Mouse (Mus musculus): ENCODE data around the gene Rpl29. TPM values are rescaled to one million over a fixed set of nuclear protein-coding genes. Genes with fewer than 3 reads are reported as not detected.

The Rpl29 gene
- total and polyA plus RNA-seq, 3 experiments, result 1,058 to 1,867 (median 1,257) TPM

DNA sequence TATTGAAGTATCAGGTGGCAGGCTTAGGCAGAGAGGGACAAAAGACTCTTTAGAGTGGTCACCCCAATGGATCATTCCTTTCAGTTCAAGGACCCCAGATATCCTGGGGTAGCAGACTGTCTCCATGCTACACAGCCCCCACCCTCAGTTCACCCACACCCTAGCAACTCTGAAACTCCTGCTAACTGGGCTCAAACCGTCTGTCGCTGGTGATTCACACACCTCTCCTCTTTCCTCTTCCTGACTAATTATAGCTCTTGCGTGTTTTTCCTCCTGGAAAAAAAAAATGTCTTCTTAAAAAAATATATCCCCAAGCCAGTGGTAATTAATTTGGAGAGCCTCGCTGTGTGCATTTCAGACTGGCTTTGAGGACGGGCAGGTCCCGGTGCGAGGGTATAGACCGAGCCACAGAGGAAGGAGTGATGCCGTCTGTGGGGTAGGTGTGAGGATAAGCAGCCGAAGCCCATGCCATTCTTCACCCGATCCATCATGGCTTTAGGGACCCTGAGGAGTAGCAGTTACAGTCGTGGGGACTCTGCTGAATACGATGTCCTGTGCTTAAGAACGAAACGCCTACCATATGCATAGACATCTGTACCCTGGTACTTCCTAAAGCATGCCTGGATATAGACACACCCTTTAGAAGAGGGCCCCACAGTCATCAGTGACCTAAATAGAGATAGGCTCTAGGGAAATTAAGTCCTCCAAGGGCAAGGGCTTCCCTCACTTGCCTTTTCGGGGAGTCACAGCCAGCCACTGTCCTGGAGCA is 26.5 kb upstream of the Rpl29 start:
- Histone ChIP-seq H3K79me2 (replicated peaks; ENCODE audit: control insufficient read depth, extremely low read depth, insufficient read depth, poor library complexity, severe bottlenecking) (no peaks in the 10 kb centered on the region), H3K27me3 (replicated peaks) (peaks cover 2% of the 10 kb centered on the region), H3K4me3 (replicated peaks in 1 of 3; ENCODE audit: low read depth in 2 of 3, low read length in 2 of 3, poor library complexity in 1 of 3) (no peak overlapping the region), H3K9ac (ENCODE audit: insufficient read depth, low read depth) (no peak overlapping the region), H3K9me3 (replicated peaks; ENCODE audit: low read length) (no peaks in the 10 kb centered on the region), H3K4me2 (ENCODE audit: insufficient read depth, low read depth, poor library complexity, severe bottlenecking) (no peak overlapping the region), H3K4me1 (ENCODE audit: control insufficient read depth in 1 of 2, insufficient read depth in 2 of 2) (peaks cover 6 to 26% of the 10 kb centered on the region in 2 experiments), H3K36me3 (replicated peaks in 1 of 2; ENCODE audit: control insufficient read depth in 1 of 2, insufficient read depth in 1 of 2, low read length in 1 of 2) (no peaks in the 10 kb centered on the region), H3K27ac (ENCODE audit: insufficient read depth, low read depth) (no peak overlapping the region)
- in situ Hi-C loops (cut with MboI; ENCODE audit: low pct_ligation_motif_present, low pct_unique_long_range_greater_than_20kb, low sequenced_read_pairs) (no loop called here), dilution Hi-C loops (cut with MboI; ENCODE audit: extremely low pct_ligation_motif_present, extremely low pct_unique_long_range_greater_than_20kb, low sequenced_read_pairs) (no loop called here)
- no peak for DNase-seq (ENCODE audit: extremely low read depth)
- TF ChIP-seq MAX (IDR thresholded peaks at IDR 0.05; ENCODE audit: low read length) (no peak), USF2 (conservative IDR thresholded peaks at IDR 0.05; ENCODE audit: low read depth, low read length) (no peak), GABPA (IDR thresholded peaks at IDR 0.05; ENCODE audit: insufficient replicate concordance, low read depth, low read length) (no peak), CHD2 (IDR thresholded peaks at IDR 0.05; ENCODE audit: low read length) (no peak), HCFC1 (IDR thresholded peaks at IDR 0.05; ENCODE audit: low read depth, low read length) (no peak), MXI1 (IDR thresholded peaks at IDR 0.05; ENCODE audit: low read depth, low read length) (no peak), TCF12 (IDR thresholded peaks at IDR 0.05; ENCODE audit: low read depth, low read length) (no peak)

DNA sequence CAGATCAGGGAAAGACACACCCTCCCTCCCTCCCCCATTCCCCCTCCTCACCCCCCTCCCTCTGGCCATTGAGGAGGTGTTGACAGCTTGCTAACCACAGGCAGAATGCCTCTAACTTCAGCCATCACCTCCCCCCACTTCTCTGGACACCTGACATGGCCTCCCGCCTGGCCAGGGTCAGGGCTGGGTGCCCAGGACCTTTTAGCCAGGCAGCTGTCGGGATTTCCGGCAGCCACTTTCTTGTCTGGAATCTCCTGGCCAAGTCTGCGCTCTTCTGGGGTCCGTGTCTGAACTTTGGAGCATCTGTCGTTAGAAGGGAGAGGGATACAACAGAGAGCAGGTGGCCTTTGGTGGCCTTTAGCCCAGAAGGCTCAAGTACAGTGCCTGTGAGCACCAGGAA is 24.0 kb upstream of the Rpl29 start:
- Histone ChIP-seq H3K4me2 (ENCODE audit: insufficient read depth, low read depth, poor library complexity, severe bottlenecking) (no peak overlapping the region), H3K27ac (ENCODE audit: insufficient read depth, low read depth) (no peak overlapping the region), H3K36me3 (replicated peaks in 1 of 2; ENCODE audit: control insufficient read depth in 1 of 2, insufficient read depth in 1 of 2, low read length in 1 of 2) (no peaks in the 10 kb centered on the region), H3K79me2 (replicated peaks; ENCODE audit: control insufficient read depth, extremely low read depth, insufficient read depth, poor library complexity, severe bottlenecking) (no peaks in the 10 kb centered on the region), H3K4me1 (ENCODE audit: control insufficient read depth in 1 of 2, insufficient read depth in 2 of 2) (peaks cover 11 to 37% of the 10 kb centered on the region in 2 experiments), H3K4me3 (replicated peaks in 1 of 3; ENCODE audit: low read depth in 2 of 3, low read length in 2 of 3, poor library complexity in 1 of 3) (no peak overlapping the region), H3K9ac (ENCODE audit: insufficient read depth, low read depth) (no peak overlapping the region), H3K9me3 (replicated peaks; ENCODE audit: low read length) (peaks cover 2% of the 10 kb centered on the region), H3K27me3 (replicated peaks) (peaks cover 2% of the 10 kb centered on the region)
- in situ Hi-C loops (cut with MboI; ENCODE audit: low pct_ligation_motif_present, low pct_unique_long_range_greater_than_20kb, low sequenced_read_pairs) (no loop called here), dilution Hi-C loops (cut with MboI; ENCODE audit: extremely low pct_ligation_motif_present, extremely low pct_unique_long_range_greater_than_20kb, low sequenced_read_pairs) (no loop called here)
- TF ChIP-seq USF2 (conservative IDR thresholded peaks at IDR 0.05; ENCODE audit: low read depth, low read length) (no peak), MAX (IDR thresholded peaks at IDR 0.05; ENCODE audit: low read length) (no peak), JUN (IDR thresholded peaks at IDR 0.05; ENCODE audit: insufficient read depth, low read depth, low read length) (no peak), ELF1 (IDR thresholded peaks at IDR 0.05; ENCODE audit: low read depth, low read length) (no peak), TBP (conservative IDR thresholded peaks at IDR 0.05; ENCODE audit: low read depth, low read length) (no peak), POLR2A (IDR thresholded peaks at IDR 0.05; ENCODE audit: low read depth, low read length) (no peak), ZNF384 (IDR thresholded peaks at IDR 0.05; ENCODE audit: low read depth, low read length) (no peak), TCF12 (IDR thresholded peaks at IDR 0.05; ENCODE audit: low read depth, low read length) (no peak), IRF4 (IDR thresholded peaks at IDR 0.05; ENCODE audit: low read depth, low read length) (no peak), SMC3 (IDR thresholded peaks at IDR 0.05; ENCODE audit: low read depth, low read length) (no peak), MXI1 (IDR thresholded peaks at IDR 0.05; ENCODE audit: low read depth, low read length) (no peak), ZKSCAN1 (IDR thresholded peaks at IDR 0.05; ENCODE audit: borderline replicate concordance, low read depth, low read length) (no peak)
- no peak for DNase-seq (ENCODE audit: extremely low read depth)

Measured in CH12.LX (cell line).